Mouse (Mus musculus): ENCODE data around the gene Gm3095.
"Not testable (repeated sequence)": the region's sequence is repeated elsewhere in the genome, so short reads cannot be mapped to it uniquely, and the experiment has no call there.

Gene Gm3095

DNA sequence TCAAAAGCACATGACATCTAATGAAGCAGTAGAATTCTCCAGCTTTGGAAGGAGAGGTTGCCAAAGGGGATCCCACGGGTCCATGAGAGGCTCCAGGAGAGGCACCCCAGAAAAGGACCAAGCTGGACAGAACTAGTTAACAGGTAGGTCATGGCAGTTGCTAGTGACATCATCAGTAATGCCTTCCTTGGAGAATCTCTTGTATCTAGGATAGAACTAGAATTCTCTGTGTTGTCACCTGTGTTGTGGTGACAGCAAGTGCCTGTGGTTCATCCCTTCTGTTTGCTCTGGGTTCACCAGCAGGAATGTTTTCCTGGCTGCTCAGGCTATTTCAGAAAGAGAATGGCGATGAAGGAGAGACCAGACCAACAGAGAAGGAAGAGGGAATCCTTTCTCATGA, at the start of gene Gm3095:
Gene Gm3095, plus strand, starts transcription at position 301 of the 400 bp plus-strand sequence.
- not testable (repeated sequence) for DNase-seq

DNA sequence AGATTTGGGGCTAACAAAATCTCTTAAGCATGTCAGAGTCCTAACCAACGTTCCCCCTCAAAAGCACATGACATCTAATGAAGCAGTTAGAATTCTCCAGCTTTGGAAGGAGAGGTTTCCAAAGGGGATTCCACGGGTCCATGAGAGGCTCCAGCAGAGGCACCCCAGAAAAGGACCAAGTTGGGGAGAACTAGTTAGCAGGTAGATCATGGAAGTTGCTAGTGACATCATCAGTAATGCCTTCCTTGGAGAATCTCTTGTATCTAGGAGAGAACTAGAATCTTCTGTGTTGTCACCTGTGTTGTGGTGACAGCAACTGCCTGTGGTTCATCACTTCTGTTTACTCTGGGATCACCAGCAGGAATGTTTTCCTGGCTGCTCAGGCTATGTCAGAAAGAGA, 31.9 kb upstream of the Gm3095 start, which contains the start of gene Gm3029:
Gene Gm3029, plus strand, starts transcription at position 301 of the 400 bp plus-strand sequence.
- DNase-seq = not testable (repeated sequence)

DNA sequence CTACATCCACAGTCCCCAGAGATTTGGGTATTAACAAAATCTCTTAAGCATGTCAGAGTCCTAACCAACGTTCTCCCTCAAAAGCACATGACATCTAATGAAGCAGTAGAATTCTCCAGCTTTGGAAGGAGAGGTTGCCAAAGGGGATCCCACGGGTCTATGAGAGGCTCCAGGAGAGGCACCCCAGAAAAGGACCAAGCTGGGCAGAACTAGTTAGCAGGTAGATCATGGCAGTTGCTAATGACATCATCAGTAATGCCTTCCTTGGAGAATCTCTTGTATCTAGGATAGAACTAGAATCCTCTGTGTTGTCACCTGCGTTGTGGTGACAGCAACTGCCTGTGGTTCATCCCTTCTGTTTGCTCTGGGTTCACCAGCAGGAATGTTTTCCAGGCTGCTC, 34.7 kb downstream of the Gm3095 start, which contains the start of gene Gm3099:
Gene Gm3099, plus strand, starts transcription at position 301 of the 400 bp plus-strand sequence.
- not testable (repeated sequence) for DNase-seq

All from B cell, adult 2 months (primary cell).